Mouse (Mus musculus) monocyte, adult 5-6 weeks (primary cell): ENCODE measurements at regions not wholly inside any gene's neighbourhood (a gene's known extent, or its start where the extent isn't known, plus 50 kb on each side); places are given as distances from the start of the nearest gene placed in this dataset.

Source experiments
- ATAC-seq: fragments of 153-309, 156-312 bp; replicated peaks from 2 replicates; pipeline ENCODE4 v1.8.0; 2017; ENCODE audit warnings: mild to moderate bottlenecking; ENCODE audit not compliant: low TSS enrichment, insufficient number of reproducible peaks, severe bottlenecking, poor library complexity, low FRiP score

GRCm38 (mm10) chr5:119109501-119109900 is 549.0 kb downstream of the Med13l start:
- ATAC-seq: no peak

GRCm38 (mm10) chr5:119114074-119114473 is 553.6 kb downstream of the Med13l start:
- no peak for ATAC-seq

- ATAC-seq: no peak
Observed at GRCm38 (mm10) chr5:119125745-119126144, 544.7 kb upstream of the Tbx3 start.

GRCm38 (mm10) chr5:119130176-119130575 is 540.3 kb upstream of the Tbx3 start:
- ATAC-seq: no peak

GRCm38 (mm10) chr5:119131461-119131860 is 539.0 kb upstream of the Tbx3 start:
- ATAC-seq: no peak

- no peak for ATAC-seq
Observed at GRCm38 (mm10) chr5:119133378-119133777, 537.1 kb upstream of the Tbx3 start.

- ATAC-seq: no peak
Observed at GRCm38 (mm10) chr5:119136916-119137315, 533.6 kb upstream of the Tbx3 start.

GRCm38 (mm10) chr5:119137409-119137808 is 533.1 kb upstream of the Tbx3 start:
- ATAC-seq: no peak

GRCm38 (mm10) chr5:119137821-119138221 is 532.6 kb upstream of the Tbx3 start:
- ATAC-seq: no peak

GRCm38 (mm10) chr5:119138293-119138692 is 532.2 kb upstream of the Tbx3 start:
- no peak for ATAC-seq

GRCm38 (mm10) chr5:119139336-119139735 is 531.1 kb upstream of the Tbx3 start:
- no peak for ATAC-seq

- ATAC-seq: no peak
Observed at GRCm38 (mm10) chr5:119139816-119140215, 530.7 kb upstream of the Tbx3 start.

GRCm38 (mm10) chr5:119143411-119143810 is 527.1 kb upstream of the Tbx3 start:
- no peak for ATAC-seq

GRCm38 (mm10) chr5:119149389-119150185 is 520.9 kb upstream of the Tbx3 start:
- no peak for ATAC-seq

GRCm38 (mm10) chr5:119153086-119153485 is 517.4 kb upstream of the Tbx3 start:
- ATAC-seq: no peak

GRCm38 (mm10) chr5:119156638-119157037 is 513.8 kb upstream of the Tbx3 start:
- no peak for ATAC-seq

GRCm38 (mm10) chr5:119158171-119158570 is 512.3 kb upstream of the Tbx3 start:
- no peak for ATAC-seq

GRCm38 (mm10) chr5:119162132-119162675 is 508.3 kb upstream of the Tbx3 start:
- ATAC-seq: no peak

- ATAC-seq: no peak
Observed at GRCm38 (mm10) chr5:119167718-119168117, 502.8 kb upstream of the Tbx3 start.

GRCm38 (mm10) chr5:119169274-119169673 is 501.2 kb upstream of the Tbx3 start:
- no peak for ATAC-seq
